23 mouse cellular contexts compared by ENCODE assay signal in genomic region chr17:80535633-80536032, GRCm38 (mm10). TPM values are rescaled to one million over a fixed set of nuclear protein-coding genes. Genes with fewer than 3 reads are reported as not detected.
DNase-seq lines count a peak whose midpoint lies in the region; ATAC-seq lines count a peak whose summit lies in the region.
"Had no signal": no experiment of that assay in that cellular context is flagged by ENCODE, and none has a peak within 500 bp of the region (broad histone marks: within the 10 kb centered on the region; RNA-seq: fewer than 3 reads in every experiment).

No protein-coding gene starts in this region.

- no peak overlapping the region for H3K9ac ChIP-seq in midbrain, embryonic 13.5 days (replicated peaks)
- H3K9ac ChIP-seq: heart, embryonic 13.5 days; limb, embryonic 13.5 days; liver, embryonic 14.5 days; neural tube, embryonic 13.5 days had no signal

- H3K27ac ChIP-seq in midbrain, embryonic 13.5 days: no peak overlapping the region
- H3K27ac ChIP-seq: heart, embryonic 13.5 days; hindbrain, postnatal 0 days; limb, embryonic 13.5 days; liver, embryonic 14.5 days; midbrain, embryonic 10.5 days; neural tube, embryonic 13.5 days had no signal

- intact Hi-C loops in left cerebral cortex, postnatal 4 days (cut with DNase I): no loop called here

- no peak overlapping the region for H3K4me3 ChIP-seq in midbrain, embryonic 13.5 days (replicated peaks)
- H3K4me3 ChIP-seq: heart, embryonic 13.5 days; limb, embryonic 13.5 days; midbrain, embryonic 10.5 days; neural tube, embryonic 13.5 days had no signal

- H3K9me3 ChIP-seq in midbrain, embryonic 13.5 days: no peaks in the 10 kb centered on the region
- H3K9me3 ChIP-seq: heart, embryonic 13.5 days; limb, embryonic 13.5 days; midbrain, embryonic 10.5 days; neural tube, embryonic 13.5 days had no signal

- no peak overlapping the region for H3K4me2 ChIP-seq in midbrain, embryonic 13.5 days (replicated peaks)
- H3K4me2 ChIP-seq: heart, embryonic 13.5 days; limb, embryonic 13.5 days; neural tube, embryonic 13.5 days had no signal

- 81% methylated on average over 6 of the region's 6 CpGs for WGBS in midbrain, embryonic 13.5 days

- peak; percentile 20 for DNase-seq in adrenal gland, postnatal 14 days
- DNase-seq in adrenal gland, adult (ENCODE audit: inconsistent age in 2 of 2, low spot score in 1 of 2): no peak
- peak; percentile 9 to 19 for DNase-seq in frontal cortex, postnatal 36 days (ENCODE audit: low spot score in 2 of 2)
- no peak for DNase-seq in frontal cortex, postnatal 10 days (ENCODE audit: low spot score in 2 of 2)
- peak; percentile 36 for DNase-seq in left cerebral cortex, postnatal 4 days
- no peak for DNase-seq in left cerebral cortex, adult 8-10 months (ENCODE audit: low spot score in 2 of 2)
- DNase-seq in adipocyte (ENCODE audit: low spot score): peak; percentile 25
- DNase-seq: adrenal gland, adult 8-10 months; cerebellum, adult 9-10 months; embryo, embryonic 11 days; heart, postnatal 36 days; kidney, adult 8-10 months; kidney, postnatal 4 days; lung, postnatal 4 days; thymus, adult 18-20 months had no signal

- ATAC-seq in midbrain, embryonic 13.5 days: no peak
- ATAC-seq: hindbrain, postnatal 0 days had no signal

- no peaks in the 10 kb centered on the region for H3K27me3 ChIP-seq in midbrain, embryonic 13.5 days
- H3K27me3 ChIP-seq: heart, embryonic 13.5 days; limb, embryonic 13.5 days; neural tube, embryonic 13.5 days had no signal

- no peaks in the 10 kb centered on the region for H3K36me3 ChIP-seq in midbrain, embryonic 13.5 days
- H3K36me3 ChIP-seq: heart, embryonic 13.5 days; limb, embryonic 13.5 days; midbrain, embryonic 10.5 days; neural tube, embryonic 13.5 days had no signal

- H3K4me1 ChIP-seq in midbrain, embryonic 13.5 days (replicated peaks): no peaks in the 10 kb centered on the region
- H3K4me1 ChIP-seq: heart, embryonic 13.5 days; limb, embryonic 13.5 days; midbrain, embryonic 10.5 days; neural tube, embryonic 13.5 days had no signal

RNA-seq across cellular contexts. Expression of gene Cdkl4, which starts 42.0 kb away (rescaled TPM):
- total RNA-seq in adrenal gland, postnatal 14 days (2021): 0.15 TPM in 2 replicates
- total RNA-seq in left cerebral cortex, postnatal 4 days (2021): 1 to 10 TPM; 5.8 to 6.1 TPM
- 10 to 100 TPM; 15.5 to 18.0 (median 16.8) TPM for total RNA-seq in left cerebral cortex, adult 8-10 months (2022)
- 1.8 and 2.9 TPM in 2 replicates for polyA plus RNA-seq in midbrain, embryonic 13.5 days (2015; fragmentation: Nextera tagmentation; extraction: Ambion mirVana)
- polyA plus RNA-seq: heart, embryonic 13.5 days; small intestine, adult 2 months had no signal

RNA-seq across cellular contexts. Expression of gene Sos1, which starts 55.4 kb away (rescaled TPM):
- total RNA-seq in adrenal gland, postnatal 14 days (2021): 24.3 and 24.5 TPM in 2 replicates
- 10 to 100 TPM; 43.5 to 45.9 TPM for total RNA-seq in left cerebral cortex, postnatal 4 days (2021)
- total RNA-seq in left cerebral cortex, adult 8-10 months (2022): 10 to 100 TPM; 31.8 to 35.6 (median 33.5) TPM
- polyA plus RNA-seq in midbrain, embryonic 13.5 days (2015; fragmentation: Nextera tagmentation; extraction: Ambion mirVana): 7.2 and 7.3 TPM in 2 replicates

Comparison
In these comparisons a context has a peak if more than half of its experiments do, and no peak if none do; other contexts are left out.
1. DNase-seq: peak in adrenal gland, postnatal 14 days (single experiment), frontal cortex, postnatal 36 days (2 of 2), left cerebral cortex, postnatal 4 days (single experiment) and adipocyte (single experiment); none in adrenal gland, adult (0 of 2), frontal cortex, postnatal 10 days (0 of 2) and left cerebral cortex, adult 8-10 months (0 of 2).